Mouse (Mus musculus) stomach, embryonic 15.5 days (tissue): Measurements from ENCODE around the gene Klk5. TPM values are rescaled to one million over a fixed set of nuclear protein-coding genes. Genes with fewer than 3 reads are reported as not detected.

Experiments
- ATAC-seq: fragments of 200-750 bp; cut with Nextera tagmentation; 2 replicates; pipeline ENCODE4 v1.8.0; 2017; ENCODE audit warnings: low read depth, moderate number of reproducible peaks, moderate TSS enrichment; ENCODE audit not compliant: insufficient read depth, low FRiP score
- H3K27ac ChIP-seq: fragments of 300-500 bp; sonication (generic); 2 replicates; pipeline ENCODE4 v1.5.1; 2015; ENCODE audit warnings: mild to moderate bottlenecking, inconsistent platforms
- H3K27me3 ChIP-seq: fragments of 300-500 bp; sonication (generic); replicated peaks from 2 replicates; pipeline ENCODE4 v1.6.1; 2015; ENCODE audit warnings: inconsistent platforms
- H3K36me3 ChIP-seq: fragments of 300-500 bp; sonication (generic); 2 replicates; pipeline ENCODE4 v1.6.1; 2015; ENCODE audit warnings: inconsistent platforms
- H3K4me1 ChIP-seq: fragments of 300-500 bp; sonication (generic); 2 replicates; pipeline ENCODE4 v1.6.1; 2015; ENCODE audit warnings: inconsistent platforms
- H3K4me2 ChIP-seq: fragments of 300-500 bp; sonication (generic); 2 replicates; pipeline ENCODE4 v1.6.1; 2015; ENCODE audit warnings: mild to moderate bottlenecking, inconsistent platforms
- H3K4me3 ChIP-seq: fragments of 300-500 bp; sonication (generic); replicated peaks from 2 replicates; pipeline ENCODE4 v1.5.1; 2015; ENCODE audit warnings: inconsistent platforms
- H3K9ac ChIP-seq: fragments of 300-500 bp; sonication (generic); 2 replicates; pipeline ENCODE4 v1.6.1; 2015; ENCODE audit warnings: inconsistent platforms
- H3K9me3 ChIP-seq: fragments of 300-500 bp; sonication (generic); 2 replicates; pipeline ENCODE4 v1.6.1; 2016; ENCODE audit warnings: inconsistent platforms
- WGBS: fragments of 180-500 bp; shearing (Covaris S2); methylation state at CpG from one replicate; pipeline ENCODE4 v1.1.7; 2015; 5-methylcytosine and 5-hydroxymethylcytosine counted together
- polyA plus RNA-seq: library from polyadenylated mRNA; unstranded; fragments of >200 nt; fragmentation: Nextera tagmentation; extraction: Ambion mirVana; gene quantifications from 2 replicates; pipeline ENCODE4 v1.2.1, GENCODE M21; 2015

Klk5 gene
- polyA plus RNA-seq, result not detected in 2 replicates

GRCm38 (mm10) chr7:43841701-43842100 lies at the start of gene Klk5:
TSS of gene Klk5 (plus strand) at chr7:43841971.
- 61% methylated on average over 3 of the region's 3 CpGs for WGBS
- no peak for ATAC-seq

GRCm38 (mm10) chr7:43796355-43796754 lies 45.4 kb upstream of the Klk5 start:
- no peaks in the 10 kb centered on the region for H3K36me3 ChIP-seq
- no peaks in the 10 kb centered on the region for H3K9me3 ChIP-seq
- 0 out of 2 replicates have a peak, but pooled peaks cover 3% of the 10 kb centered on the region for H3K27me3 ChIP-seq
- peak; percentile 11; the same call in 1 of the 2 replicates for ATAC-seq
- no peak overlapping the region for H3K27ac ChIP-seq
- no peak overlapping the region for H3K9ac ChIP-seq
- 9% methylated on average over 8 of the region's 8 CpGs for WGBS
- H3K4me1 ChIP-seq, result peaks cover 7% of the 10 kb centered on the region; the same call in 1 of the 2 replicates
- H3K4me3 ChIP-seq, result peak overlapping the region; percentile 52
- H3K4me2 ChIP-seq, result peak overlapping the region; percentile 93

More at GRCm38 (mm10) chr7:43841701-43842100, at the start of gene Klk5:
- no peaks in the 10 kb centered on the region for H3K9me3 ChIP-seq
- no peak within 1 kb of the TSS for H3K4me3 ChIP-seq
- H3K4me2 ChIP-seq, result no peak within 1 kb of the TSS
- no peak within 1 kb of the TSS for H3K9ac ChIP-seq
- H3K4me1 ChIP-seq, result no peaks in the 10 kb centered on the region
- no peaks in the 10 kb centered on the region for H3K36me3 ChIP-seq
- no peak within 1 kb of the TSS for H3K27ac ChIP-seq
- no peaks in the 10 kb centered on the region for H3K27me3 ChIP-seq

- H3K36me3 ChIP-seq, result no peaks in the 10 kb centered on the region
- H3K4me3 ChIP-seq, result peak within 1 kb of the TSS; percentile 52
- H3K27ac ChIP-seq, result no peak within 1 kb of the TSS
- peaks cover 7% of the 10 kb centered on the region; the same call in 1 of the 2 replicates for H3K4me1 ChIP-seq
- H3K27me3 ChIP-seq, result 0 out of 2 replicates have a peak, but pooled peaks cover 3% of the 10 kb centered on the region
- no peaks in the 10 kb centered on the region for H3K9me3 ChIP-seq
- peak within 1 kb of the TSS; percentile 93 for H3K4me2 ChIP-seq
- H3K9ac ChIP-seq, result no peak within 1 kb of the TSS
- peak; percentile 19; the same call in 1 of the 2 replicates for ATAC-seq
- under 1% methylated on average over 28 of the region's 28 CpGs for WGBS
These were observed 44.4 kb upstream of the Klk5 start, which contains the start of gene Klk8 for GRCm38 (mm10) chr7:43797333-43797769. TSS of gene Klk8 (plus strand) at chr7:43797577.

GRCm38 (mm10) chr7:43797844-43798462 lies 43.8 kb upstream of the Klk5 start:
- Histone ChIP-seq H3K27ac (no peak overlapping the region), H3K9ac (no peak overlapping the region), H3K4me2 (peak overlapping the region; percentile 93), H3K27me3 (0 out of 2 replicates have a peak, but pooled peaks cover 3% of the 10 kb centered on the region), H3K4me3 (peak overlapping the region; percentile 52), H3K36me3 (no peaks in the 10 kb centered on the region), H3K9me3 (no peaks in the 10 kb centered on the region), H3K4me1 (peaks cover 7% of the 10 kb centered on the region; the same call in 1 of the 2 replicates)
- WGBS, result 36% methylated on average over 13 of the region's 13 CpGs
- peak; percentile 47 for ATAC-seq

- WGBS, result 66% methylated on average over 7 of the region's 7 CpGs
These were observed 41.9 kb upstream of the Klk5 start for GRCm38 (mm10) chr7:43799876-43800275.

GRCm38 (mm10) chr7:43810994-43811393 lies 30.8 kb upstream of the Klk5 start, which contains the start of gene Klk7:
TSS of gene Klk7 (plus strand) at chr7:43811294.
- H3K27ac ChIP-seq, result no peak within 1 kb of the TSS
- no peak within 1 kb of the TSS for H3K4me2 ChIP-seq
- 40% methylated on average over 5 of the region's 5 CpGs for WGBS
- H3K27me3 ChIP-seq, result no peaks in the 10 kb centered on the region
- no peaks in the 10 kb centered on the region for H3K9me3 ChIP-seq
- ATAC-seq, result no peak
- H3K4me3 ChIP-seq, result no peak within 1 kb of the TSS
- no peak within 1 kb of the TSS for H3K9ac ChIP-seq
- no peaks in the 10 kb centered on the region for H3K36me3 ChIP-seq
- no peaks in the 10 kb centered on the region for H3K4me1 ChIP-seq

More at GRCm38 (mm10) chr7:43799876-43800275, 41.9 kb upstream of the Klk5 start:
- H3K9me3 ChIP-seq, result no peaks in the 10 kb centered on the region
- H3K27ac ChIP-seq, result no peak overlapping the region
- 0 out of 2 replicates have a peak, but pooled peaks cover 3% of the 10 kb centered on the region for H3K27me3 ChIP-seq
- no peak overlapping the region for H3K4me3 ChIP-seq
- no peak overlapping the region for H3K9ac ChIP-seq
- H3K4me2 ChIP-seq, result no peak overlapping the region
- no peak for ATAC-seq
- no peaks in the 10 kb centered on the region for H3K36me3 ChIP-seq
- peaks cover 7% of the 10 kb centered on the region; the same call in 1 of the 2 replicates for H3K4me1 ChIP-seq

GRCm38 (mm10) chr7:43815211-43815610 lies 26.6 kb upstream of the Klk5 start:
- H3K4me1 ChIP-seq, result no peaks in the 10 kb centered on the region
- H3K36me3 ChIP-seq, result no peaks in the 10 kb centered on the region
- 86% methylated on average over 7 of the region's 7 CpGs for WGBS
- H3K4me2 ChIP-seq, result no peak overlapping the region
- ATAC-seq, result no peak
- H3K4me3 ChIP-seq, result no peak overlapping the region
- H3K9me3 ChIP-seq, result no peaks in the 10 kb centered on the region
- H3K9ac ChIP-seq, result no peak overlapping the region
- no peak overlapping the region for H3K27ac ChIP-seq
- H3K27me3 ChIP-seq, result no peaks in the 10 kb centered on the region

GRCm38 (mm10) chr7:43816746-43817145 lies 25.0 kb upstream of the Klk5 start:
- no peak overlapping the region for H3K4me2 ChIP-seq
- no peaks in the 10 kb centered on the region for H3K27me3 ChIP-seq
- H3K27ac ChIP-seq, result no peak overlapping the region
- no peak overlapping the region for H3K4me3 ChIP-seq
- no peak overlapping the region for H3K9ac ChIP-seq
- no peaks in the 10 kb centered on the region for H3K4me1 ChIP-seq
- H3K36me3 ChIP-seq, result no peaks in the 10 kb centered on the region
- ATAC-seq, result no peak
- H3K9me3 ChIP-seq, result no peaks in the 10 kb centered on the region

GRCm38 (mm10) chr7:43821581-43821980 lies 20.2 kb upstream of the Klk5 start:
- Histone ChIP-seq H3K27ac (no peak overlapping the region), H3K4me2 (no peak overlapping the region), H3K9ac (no peak overlapping the region), H3K36me3 (no peaks in the 10 kb centered on the region), H3K4me3 (no peak overlapping the region), H3K4me1 (no peaks in the 10 kb centered on the region), H3K9me3 (no peaks in the 10 kb centered on the region), H3K27me3 (no peaks in the 10 kb centered on the region)
- ATAC-seq, result no peak
- WGBS, result 79% methylated on average over 7 of the region's 7 CpGs

GRCm38 (mm10) chr7:43824199-43824598 lies 17.6 kb upstream of the Klk5 start, which contains the start of gene Klk6:
TSS of gene Klk6 (plus strand) at chr7:43824499.
- H3K27me3 ChIP-seq, result no peaks in the 10 kb centered on the region
- no peak for ATAC-seq
- no peak within 1 kb of the TSS for H3K9ac ChIP-seq
- H3K4me1 ChIP-seq, result no peaks in the 10 kb centered on the region
- H3K36me3 ChIP-seq, result no peaks in the 10 kb centered on the region
- no peak within 1 kb of the TSS for H3K4me2 ChIP-seq
- no peak within 1 kb of the TSS for H3K4me3 ChIP-seq
- no peak within 1 kb of the TSS for H3K27ac ChIP-seq
- WGBS, result 80% methylated on average over 10 of the region's 10 CpGs
- H3K9me3 ChIP-seq, result no peaks in the 10 kb centered on the region

- Histone ChIP-seq H3K4me1 (no peaks in the 10 kb centered on the region), H3K27me3 (no peaks in the 10 kb centered on the region), H3K4me2 (no peak overlapping the region), H3K36me3 (no peaks in the 10 kb centered on the region), H3K9ac (no peak overlapping the region), H3K9me3 (no peaks in the 10 kb centered on the region), H3K4me3 (no peak overlapping the region), H3K27ac (no peak overlapping the region)
- 85% methylated on average over 5 of the region's 5 CpGs for WGBS
- ATAC-seq, result no peak
These were observed 15.7 kb upstream of the Klk5 start for GRCm38 (mm10) chr7:43826056-43826455.

- no peaks in the 10 kb centered on the region for H3K27me3 ChIP-seq
- no peak overlapping the region for H3K9ac ChIP-seq
- H3K9me3 ChIP-seq, result no peaks in the 10 kb centered on the region
- peak; percentile 65; the same call in 1 of the 2 replicates for ATAC-seq
- 70% methylated on average over 4 of the region's 4 CpGs for WGBS
- no peak overlapping the region for H3K4me3 ChIP-seq
- H3K27ac ChIP-seq, result no peak overlapping the region
- H3K4me2 ChIP-seq, result no peak overlapping the region
- H3K36me3 ChIP-seq, result no peaks in the 10 kb centered on the region
- H3K4me1 ChIP-seq, result no peaks in the 10 kb centered on the region
These were observed 14.1 kb upstream of the Klk5 start for GRCm38 (mm10) chr7:43827706-43828105.
